Mouse (Mus musculus) MEL (cell line): ENCODE measurements around the gene Gpr26. TPM values are rescaled to one million over a fixed set of nuclear protein-coding genes. Genes with fewer than 3 reads are reported as not detected.

Experiments used
- DNase-seq: peaks from one replicate; pipeline ENCODE4 v3.0.0; 2011; ENCODE audit warnings: low read depth, low spot score
- H3K27ac ChIP-seq: 2 replicates; pipeline ENCODE4 v1.5.1; 2012; ENCODE audit warnings: low read depth, mild to moderate bottlenecking, control low read depth, low read length, moderate library complexity; ENCODE audit not compliant: control insufficient read depth
- H3K27me3 ChIP-seq, 2 experiments: fragments of 150-350 bp in 1 of 2; sonication (generic) in 1 of 2; 2 replicates each; pipeline ENCODE4 v1.6.1; 2012; ENCODE audit warnings: low read length in 2 of 2, mild to moderate bottlenecking in 2 of 2, improper control_type of control experiment in 1 of 2, moderate library complexity in 1 of 2; ENCODE audit not compliant: insufficient read depth in 2 of 2, control insufficient read depth in 1 of 2
- H3K36me3 ChIP-seq, 2 experiments: 2 replicates each; pipeline ENCODE4 v1.6.1; 2012 to 2014; ENCODE audit warnings: low read length in 2 of 2, improper control_type of control experiment in 1 of 2, inconsistent platforms in 1 of 2, mild to moderate bottlenecking in 1 of 2; ENCODE audit not compliant: insufficient read depth in 2 of 2, control insufficient read depth in 1 of 2
- H3K4me1 ChIP-seq, 2 experiments: fragments of 150-350 bp in 1 of 2; sonication (generic) in 1 of 2; 2 replicates each; pipeline ENCODE4 v1.6.1; 2012; ENCODE audit warnings: low read length in 2 of 2, improper control_type of control experiment in 1 of 2, mild to moderate bottlenecking in 1 of 2; ENCODE audit not compliant: insufficient read depth in 2 of 2, control insufficient read depth in 1 of 2
- H3K4me3 ChIP-seq, 2 experiments: fragments of 150-350 bp in 1 of 2; sonication (generic) in 1 of 2; 2 replicates each; pipeline ENCODE4 v1.5.1; 2012; ENCODE audit warnings: low read depth in 2 of 2, low read length in 2 of 2, mild to moderate bottlenecking in 2 of 2, moderate library complexity in 2 of 2, control low read depth in 1 of 2, improper control_type of control experiment in 1 of 2; ENCODE audit not compliant: control insufficient read depth in 1 of 2, insufficient read depth in 1 of 2
- H3K79me2 ChIP-seq: 2 replicates; pipeline ENCODE4 v1.6.1; 2012; ENCODE audit warnings: mild to moderate bottlenecking, low read length, moderate library complexity; ENCODE audit not compliant: control insufficient read depth, poor library complexity, insufficient read depth
- H3K9ac ChIP-seq: 2 replicates; pipeline ENCODE4 v1.6.1; 2012; ENCODE audit warnings: low read depth, mild to moderate bottlenecking, control low read depth, low read length, moderate library complexity; ENCODE audit not compliant: control insufficient read depth, poor library complexity, severe bottlenecking
- H3K9me3 ChIP-seq: fragments of 150-350 bp; sonication (generic); replicated peaks from 2 replicates; pipeline ENCODE4 v1.6.1; 2012; ENCODE audit warnings: mild to moderate bottlenecking, low read length, improper control_type of control experiment, moderate library complexity; ENCODE audit not compliant: insufficient read depth
- CHD1 ChIP-seq: IDR thresholded peaks from 2 replicates; pipeline ENCODE4 v1.6.1; 2012; ENCODE audit warnings: low read depth, mild to moderate bottlenecking, inconsistent platforms, low read length, improper control_type of control experiment
- CTCF ChIP-seq, 3 experiments: IDR thresholded peaks in 2 of 3; conservative IDR thresholded peaks in 1 of 3; 2 replicates each; pipeline ENCODE4 v1.5.1; 2011 to 2012; ENCODE audit warnings: low read length in 3 of 3, low read depth in 2 of 3, mild to moderate bottlenecking in 2 of 3, improper control_type of control experiment in 1 of 3, inconsistent platforms in 1 of 3, mixed read lengths in 1 of 3, moderate library complexity in 1 of 3; ENCODE audit not compliant: control insufficient read depth in 1 of 3, insufficient read depth in 1 of 3, poor library complexity in 1 of 3, severe bottlenecking in 1 of 3
- ETS1 ChIP-seq: IDR thresholded peaks from 2 replicates; pipeline ENCODE4 v1.6.1; 2012; ENCODE audit warnings: low read depth, mild to moderate bottlenecking, inconsistent platforms, low read length, improper control_type of control experiment, moderate library complexity
- HCFC1 ChIP-seq: IDR thresholded peaks from 2 replicates; pipeline ENCODE4 v1.6.1; 2012; ENCODE audit warnings: low read depth, mild to moderate bottlenecking, inconsistent platforms, low read length, improper control_type of control experiment, moderate library complexity
- JUND ChIP-seq: IDR thresholded peaks from 2 replicates; pipeline ENCODE4 v1.6.1; 2011; ENCODE audit warnings: low read depth, mild to moderate bottlenecking, improper control_type of control experiment, low read length
- KAT2A ChIP-seq: conservative IDR thresholded peaks from 2 replicates; pipeline ENCODE4 v1.6.1; 2012; ENCODE audit warnings: low read depth, low read length, improper control_type of control experiment, inconsistent platforms
- MXI1 ChIP-seq: IDR thresholded peaks from 2 replicates; pipeline ENCODE4 v1.6.1; 2011; ENCODE audit warnings: mild to moderate bottlenecking, low read depth, low read length, improper control_type of control experiment
- MYC ChIP-seq: IDR thresholded peaks from 2 replicates; pipeline ENCODE4 v1.6.1; 2011; ENCODE audit warnings: low read depth, mild to moderate bottlenecking, low read length, improper control_type of control experiment, moderate library complexity
- POLR2AphosphoS2 ChIP-seq: IDR thresholded peaks from 2 replicates; pipeline ENCODE4 v1.6.1; 2011; ENCODE audit warnings: low read length, improper control_type of control experiment
- RAD21 ChIP-seq: IDR thresholded peaks from 2 replicates; pipeline ENCODE4 v1.6.1; 2011; ENCODE audit warnings: mild to moderate bottlenecking, low read depth, low read length, improper control_type of control experiment
- SIN3A ChIP-seq: IDR thresholded peaks from 2 replicates; pipeline ENCODE4 v1.6.1; 2012; ENCODE audit warnings: low read length, improper control_type of control experiment, inconsistent platforms
- SMC3 ChIP-seq: IDR thresholded peaks from 2 replicates; pipeline ENCODE4 v1.6.1; 2011; ENCODE audit warnings: low read depth, low read length, improper control_type of control experiment
- UBTF ChIP-seq: IDR thresholded peaks from 2 replicates; pipeline ENCODE4 v1.6.1; 2012; ENCODE audit warnings: low read depth, mild to moderate bottlenecking, inconsistent platforms, low read length, improper control_type of control experiment, moderate library complexity, borderline replicate concordance; ENCODE audit not compliant: insufficient read depth
- USF1 ChIP-seq: IDR thresholded peaks from 2 replicates; pipeline ENCODE4 v1.6.1; 2014; ENCODE audit warnings: low read depth, mild to moderate bottlenecking, inconsistent platforms, low read length, improper control_type of control experiment, moderate library complexity
- ZC3H11A ChIP-seq: IDR thresholded peaks from 2 replicates; pipeline ENCODE4 v1.6.1; 2012; ENCODE audit warnings: low read depth, mild to moderate bottlenecking, inconsistent platforms, low read length, improper control_type of control experiment
- ZKSCAN1 ChIP-seq: IDR thresholded peaks from 2 replicates; pipeline ENCODE4 v1.6.1; 2012; ENCODE audit warnings: low read depth, mild to moderate bottlenecking, inconsistent platforms, low read length, improper control_type of control experiment, moderate library complexity
- ZMIZ1 ChIP-seq: IDR thresholded peaks from 2 replicates; pipeline ENCODE4 v1.6.1; 2012; ENCODE audit warnings: low read depth, mild to moderate bottlenecking, inconsistent platforms, low read length, improper control_type of control experiment, moderate library complexity
- polyA plus RNA-seq, 2 experiments: library from polyadenylated mRNA; stranded (reverse) in 1 of 2; unstranded in 1 of 2; fragments of >175 nt in 1 of 2; fragments of >200 nt in 1 of 2; gene quantifications; 2 replicates each; pipeline versions ENCODE4 v1.2.1 to v1.2.4; 2012; ENCODE audit warnings: low replicate concordance in 2 of 2, low read depth in 1 of 2; ENCODE audit not compliant: insufficient read length in 2 of 2, insufficient read depth in 1 of 2, missing spikeins in 1 of 2
- total RNA-seq: library from RNA; depleted of rRNA; stranded (reverse); fragments of 300-350 nt; gene quantifications from 2 replicates; pipeline ENCODE4 v1.2.3, GENCODE M21; 2012

Gpr26 gene
- total and polyA plus RNA-seq, 3 experiments, result not detected

DNA sequence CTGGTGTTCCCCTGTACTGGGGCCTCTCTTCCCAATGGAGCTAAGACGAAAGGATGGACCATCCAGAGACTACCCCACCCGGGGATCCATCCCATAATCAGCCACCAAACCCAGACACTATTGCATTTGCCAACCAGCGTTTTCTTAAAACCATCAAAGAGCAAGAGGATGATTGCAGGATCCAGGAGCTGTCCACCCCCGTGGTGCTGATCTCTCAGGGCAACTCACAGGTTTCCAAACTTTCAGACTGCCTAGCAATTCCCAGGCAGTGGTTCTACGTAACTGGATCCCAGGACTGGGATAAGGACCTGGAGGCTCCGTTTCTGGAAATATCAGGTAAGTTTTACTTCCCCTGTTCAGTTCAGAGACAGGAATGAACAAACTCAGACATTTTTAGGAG, 5.7 kb upstream of the Gpr26 start:
- H3K79me2 ChIP-seq, result no peaks in the 10 kb centered on the region

DNA sequence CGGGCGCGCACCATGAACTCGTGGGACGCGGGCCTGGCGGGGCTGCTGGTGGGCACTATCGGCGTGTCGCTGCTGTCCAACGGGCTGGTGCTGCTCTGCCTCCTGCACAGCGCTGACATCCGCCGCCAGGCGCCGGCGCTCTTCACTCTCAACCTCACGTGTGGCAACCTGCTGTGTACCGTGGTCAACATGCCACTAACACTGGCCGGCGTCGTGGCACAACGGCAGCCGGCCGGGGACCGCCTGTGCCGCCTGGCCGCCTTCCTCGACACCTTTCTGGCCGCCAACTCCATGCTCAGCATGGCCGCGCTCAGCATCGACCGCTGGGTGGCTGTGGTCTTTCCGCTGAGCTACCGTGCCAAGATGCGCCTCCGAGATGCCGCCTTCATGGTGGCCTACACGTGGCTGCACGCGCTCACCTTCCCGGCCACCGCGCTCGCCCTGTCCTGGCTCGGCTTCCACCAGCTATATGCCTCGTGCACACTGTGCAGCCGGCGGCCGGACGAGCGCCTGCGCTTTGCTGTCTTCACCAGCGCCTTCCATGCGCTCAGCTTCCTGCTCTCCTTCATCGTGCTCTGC, 745 bp downstream of the Gpr26 start:
- Histone ChIP-seq H3K4me3 (no peak overlapping the region), H3K79me2 (no peaks in the 10 kb centered on the region), H3K9ac (no peak overlapping the region), H3K27ac (no peak overlapping the region), H3K27me3 (no peaks in the 10 kb centered on the region), H3K4me1 (no peaks in the 10 kb centered on the region), H3K36me3 (no peaks in the 10 kb centered on the region), H3K9me3 (no peaks in the 10 kb centered on the region)
- no peak for DNase-seq
- no peak for TF ChIP-seq MYC
- TF ChIP-seq SIN3A, result no peak

More for the DNA sequence above, 5.7 kb upstream of the Gpr26 start:
- no peaks in the 10 kb centered on the region for H3K4me1 ChIP-seq
- H3K9me3 ChIP-seq, result no peaks in the 10 kb centered on the region
- no peak overlapping the region for H3K9ac ChIP-seq
- no peak for TF ChIP-seq SMC3
- no peak for TF ChIP-seq JUND
- no peak for TF ChIP-seq ETS1
- no peak for TF ChIP-seq ZC3H11A
- no peak for TF ChIP-seq KAT2A
- H3K27me3 ChIP-seq, result no peaks in the 10 kb centered on the region
- H3K4me3 ChIP-seq, result no peak overlapping the region
- H3K36me3 ChIP-seq, result no peaks in the 10 kb centered on the region
- H3K27ac ChIP-seq, result no peak overlapping the region
- DNase-seq, result peak; percentile 19

- H3K9me3 ChIP-seq, result no peaks in the 10 kb centered on the region
- no peak for DNase-seq
- H3K27ac ChIP-seq, result no peak overlapping the region
- H3K27me3 ChIP-seq, result no peaks in the 10 kb centered on the region
- H3K79me2 ChIP-seq, result no peaks in the 10 kb centered on the region
- no peaks in the 10 kb centered on the region for H3K4me1 ChIP-seq
- H3K4me3 ChIP-seq, result no peak overlapping the region
- TF ChIP-seq RAD21, result no peak
- no peak for TF ChIP-seq UBTF
- TF ChIP-seq POLR2AphosphoS2, result no peak
- no peak for TF ChIP-seq CTCF (IDR thresholded peaks at IDR 0.05 in 2 of 3, conservative IDR thresholded peaks at IDR 0.05 in 1 of 3; ENCODE audit: control insufficient read depth in 1 of 3, insufficient read depth in 1 of 3, low read depth in 2 of 3, low read length in 3 of 3, poor library complexity in 1 of 3, severe bottlenecking in 1 of 3)
- no peak for TF ChIP-seq MXI1
- no peak for TF ChIP-seq HCFC1
- no peak for TF ChIP-seq CHD1
- no peak for TF ChIP-seq USF1
- no peak for TF ChIP-seq ZMIZ1
- TF ChIP-seq ZKSCAN1, result no peak
- no peaks in the 10 kb centered on the region for H3K36me3 ChIP-seq
- H3K9ac ChIP-seq, result no peak overlapping the region
These were observed 4.0 kb downstream of the Gpr26 start for GRCm38 (mm10) chr7:131970255-131970654.
